Mouse (Mus musculus) E14TG2a.4 (cell line): Measurements from ENCODE around the gene Ctbp1.

ENCODE experiments used
- H3K27me3 ChIP-seq: 2 replicates; pipeline ENCODE4 v1.6.1; 2014; ENCODE audit warnings: low read length, control low read depth; ENCODE audit not compliant: insufficient read depth
- H3K36me3 ChIP-seq: 2 replicates; pipeline ENCODE4 v1.6.1; 2014; ENCODE audit warnings: low read length, control low read depth; ENCODE audit not compliant: insufficient read depth
- H3K4me1 ChIP-seq: replicated peaks from 2 replicates; pipeline ENCODE4 v1.6.1; 2014; ENCODE audit warnings: low read depth, low read length, control low read depth
- H3K4me3 ChIP-seq: replicated peaks from 2 replicates; pipeline ENCODE4 v1.5.1; 2014; ENCODE audit warnings: mild to moderate bottlenecking, low read length
- H3K9me3 ChIP-seq: 2 replicates; pipeline ENCODE4 v1.6.1; 2014; ENCODE audit warnings: low read length, control low read depth
- CTCF ChIP-seq: conservative IDR thresholded peaks from 2 replicates; pipeline ENCODE4 v1.5.1; 2014; ENCODE audit warnings: low read length
- NANOG ChIP-seq: IDR thresholded peaks from 2 replicates; pipeline ENCODE4 v1.6.1; 2014; ENCODE audit warnings: borderline replicate concordance, low read length, mixed read lengths
- POU5F1 ChIP-seq: IDR thresholded peaks from 2 replicates; pipeline ENCODE4 v1.6.1; 2014; ENCODE audit warnings: low read length, borderline replicate concordance

Ctbp1 gene

GRCm38 (mm10) chr5:33210515-33210914 is 64.3 kb downstream of the Ctbp1 start:
- TF ChIP-seq POU5F1 (no peak), CTCF (no peak), NANOG (no peak)
- H3K4me3 ChIP-seq = no peak overlapping the region

GRCm38 (mm10) chr5:33208533-33209245 is 66.1 kb downstream of the Ctbp1 start:
- H3K9me3 ChIP-seq = no peaks in the 10 kb centered on the region
- no peaks in the 10 kb centered on the region for H3K4me1 ChIP-seq
- TF ChIP-seq CTCF (no peak), POU5F1 (no peak), NANOG (no peak)
- no peak overlapping the region for H3K4me3 ChIP-seq
- no peaks in the 10 kb centered on the region for H3K36me3 ChIP-seq
- peaks cover 30% of the 10 kb centered on the region for H3K27me3 ChIP-seq

More at GRCm38 (mm10) chr5:33210515-33210914, 64.3 kb downstream of the Ctbp1 start:
- H3K36me3 ChIP-seq = no peaks in the 10 kb centered on the region
- no peaks in the 10 kb centered on the region for H3K9me3 ChIP-seq
- H3K4me1 ChIP-seq = peaks cover 11% of the 10 kb centered on the region
- H3K27me3 ChIP-seq = peaks cover 31% of the 10 kb centered on the region

GRCm38 (mm10) chr5:33207136-33207535 is 67.7 kb downstream of the Ctbp1 start:
- Histone ChIP-seq H3K4me1 (no peaks in the 10 kb centered on the region), H3K27me3 (peaks cover 24% of the 10 kb centered on the region), H3K9me3 (no peaks in the 10 kb centered on the region), H3K36me3 (no peaks in the 10 kb centered on the region), H3K4me3 (no peak overlapping the region)
- TF ChIP-seq NANOG = no peak
- no peak for TF ChIP-seq POU5F1
- no peak for TF ChIP-seq CTCF

GRCm38 (mm10) chr5:33206328-33206727 is 68.5 kb downstream of the Ctbp1 start:
- H3K9me3 ChIP-seq = no peaks in the 10 kb centered on the region
- no peak for TF ChIP-seq NANOG
- no peak for TF ChIP-seq CTCF
- TF ChIP-seq POU5F1 = no peak
- H3K36me3 ChIP-seq = no peaks in the 10 kb centered on the region

GRCm38 (mm10) chr5:33204284-33204683 is 70.5 kb downstream of the Ctbp1 start:
- Histone ChIP-seq H3K4me3 (no peak overlapping the region), H3K9me3 (no peaks in the 10 kb centered on the region), H3K27me3 (peaks cover 35% of the 10 kb centered on the region), H3K36me3 (no peaks in the 10 kb centered on the region), H3K4me1 (no peaks in the 10 kb centered on the region)
- TF ChIP-seq POU5F1 (no peak), NANOG (no peak), CTCF (no peak)

More at GRCm38 (mm10) chr5:33206328-33206727, 68.5 kb downstream of the Ctbp1 start:
- no peaks in the 10 kb centered on the region for H3K4me1 ChIP-seq
- peaks cover 30% of the 10 kb centered on the region for H3K27me3 ChIP-seq
- no peak overlapping the region for H3K4me3 ChIP-seq

GRCm38 (mm10) chr5:33203691-33204242 is 71.0 kb downstream of the Ctbp1 start:
- peak; percentile 95 for TF ChIP-seq CTCF
- no peak for TF ChIP-seq POU5F1
- no peak for TF ChIP-seq NANOG
- no peaks in the 10 kb centered on the region for H3K36me3 ChIP-seq
- peaks cover 33% of the 10 kb centered on the region for H3K27me3 ChIP-seq
- no peaks in the 10 kb centered on the region for H3K4me1 ChIP-seq
- H3K4me3 ChIP-seq = no peak overlapping the region
- H3K9me3 ChIP-seq = no peaks in the 10 kb centered on the region

GRCm38 (mm10) chr5:33203171-33203565 is 71.6 kb downstream of the Ctbp1 start:
- H3K4me3 ChIP-seq = no peak overlapping the region
- TF ChIP-seq CTCF (no peak), NANOG (no peak), POU5F1 (no peak)
- no peaks in the 10 kb centered on the region for H3K4me1 ChIP-seq
- H3K27me3 ChIP-seq = peaks cover 36% of the 10 kb centered on the region
- H3K36me3 ChIP-seq = no peaks in the 10 kb centered on the region
- no peaks in the 10 kb centered on the region for H3K9me3 ChIP-seq

GRCm38 (mm10) chr5:33202516-33203170 is 72.2 kb downstream of the Ctbp1 start:
- Histone ChIP-seq H3K9me3 (no peaks in the 10 kb centered on the region), H3K27me3 (peaks cover 36% of the 10 kb centered on the region), H3K36me3 (no peaks in the 10 kb centered on the region), H3K4me3 (no peak overlapping the region), H3K4me1 (no peaks in the 10 kb centered on the region)
- no peak for TF ChIP-seq NANOG
- no peak for TF ChIP-seq CTCF
- no peak for TF ChIP-seq POU5F1
